Mouse (Mus musculus): ENCODE data around the gene Gsta3. TPM values are rescaled to one million over a fixed set of nuclear protein-coding genes. Genes with fewer than 3 reads are reported as not detected.
"Not testable (repeated sequence)": the region's sequence is repeated elsewhere in the genome, so short reads cannot be mapped to it uniquely, and the experiment has no call there.

Gene Gsta3
- total RNA-seq, 2 experiments from 2014 or later: 0.52 to 2.4 TPM

DNA sequence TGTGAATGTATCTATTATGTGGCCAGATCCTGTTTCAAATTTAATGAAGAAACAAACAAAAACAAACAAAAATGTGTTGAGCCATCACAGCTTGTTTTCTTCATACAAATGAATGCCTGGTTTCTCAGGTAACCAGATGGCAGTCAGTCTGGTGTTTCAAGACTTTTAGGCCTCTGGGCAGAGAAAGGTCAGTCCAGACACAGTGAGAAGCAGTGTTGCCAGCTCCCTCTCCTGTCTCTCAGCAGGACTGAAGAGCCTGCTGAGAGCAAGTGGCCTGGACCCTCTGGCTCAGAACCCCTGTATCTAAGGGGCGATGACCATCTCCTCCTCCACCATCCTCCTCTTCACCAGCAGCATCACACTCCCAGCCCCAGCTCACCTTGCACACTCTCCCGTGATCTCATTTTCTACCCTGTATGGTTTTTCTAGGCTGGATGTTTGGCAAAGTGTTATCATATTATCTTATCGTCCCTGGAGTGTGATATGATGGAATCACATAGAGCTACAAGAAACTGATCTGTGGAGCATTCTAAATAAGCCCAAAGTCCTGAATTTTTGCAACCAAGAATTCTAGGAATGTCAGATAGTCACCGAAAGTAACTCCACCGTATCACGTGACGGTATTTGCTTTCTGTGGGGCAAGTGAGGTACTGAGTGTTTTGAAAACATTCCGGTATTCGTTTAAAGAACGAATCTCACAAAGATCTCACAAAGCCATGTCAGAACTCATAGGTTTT is 12.3 kb downstream of the Gsta3 start:
- intact Hi-C loops (cut with DNase I): no loop called here
- DNase-seq (ENCODE audit: low spot score in 2 of 2): no peak

GRCm38 (mm10) chr1:21253303-21253650 is 12.9 kb downstream of the Gsta3 start:
- intact Hi-C loops (cut with DNase I): no loop called here
- DNase-seq (ENCODE audit: low spot score in 2 of 2): no peak

DNA sequence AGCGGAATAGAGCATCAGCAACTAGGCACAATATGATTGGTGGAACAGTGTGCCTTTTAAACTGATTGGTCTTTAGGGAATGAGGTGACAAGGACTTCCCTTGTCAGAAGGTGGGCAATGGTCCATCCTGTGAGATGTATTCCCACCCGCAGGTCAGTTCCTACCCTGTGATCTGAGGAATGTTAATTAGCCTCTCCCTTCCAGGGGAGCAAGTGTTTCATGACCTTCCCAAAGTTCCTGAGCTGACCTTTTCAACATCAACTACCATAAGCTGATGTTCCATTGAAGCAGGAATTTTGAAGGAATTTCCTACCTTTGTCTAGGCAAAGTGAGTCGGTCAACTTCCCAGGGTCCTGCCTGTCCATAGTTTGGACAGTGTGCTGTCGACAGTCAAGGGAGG is 13.5 kb downstream of the Gsta3 start:
- no peak for DNase-seq (ENCODE audit: low spot score in 2 of 2)
- intact Hi-C loops (cut with DNase I): no loop called here

DNA sequence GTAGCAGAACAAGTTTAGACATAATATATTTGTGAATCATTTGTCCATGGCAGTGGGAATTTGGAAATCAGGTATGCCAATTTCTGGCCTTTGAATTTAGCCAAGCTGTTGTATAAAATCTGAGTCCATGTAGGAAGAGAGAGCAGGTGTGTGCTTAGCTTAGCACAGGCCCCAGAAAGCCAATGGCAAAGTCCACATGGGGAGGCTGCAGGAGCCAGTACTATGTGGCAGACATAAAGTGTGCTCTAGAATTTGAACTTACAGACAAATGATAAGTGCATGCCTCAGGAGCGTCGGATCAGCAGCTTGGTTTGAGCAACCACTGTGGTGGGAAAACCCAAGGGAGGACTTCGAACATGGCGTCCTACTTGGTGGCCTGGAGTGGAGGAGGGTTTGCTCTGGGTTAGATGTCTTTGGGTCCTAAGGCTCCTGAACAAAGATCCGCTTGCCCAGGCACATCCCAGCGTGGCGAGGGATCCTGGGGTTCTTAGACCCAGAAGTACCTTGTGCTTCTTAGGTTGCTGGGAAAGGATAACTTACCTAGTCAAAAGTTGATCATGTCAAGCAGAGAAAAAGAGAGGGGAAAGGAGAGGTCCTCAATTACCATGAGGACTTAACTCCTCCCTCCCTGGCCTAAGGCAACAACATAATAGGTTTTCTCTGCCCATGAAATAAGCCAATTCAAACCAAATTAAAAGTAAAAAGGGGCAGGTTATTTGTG is 15.4 kb downstream of the Gsta3 start:
- DNase-seq (ENCODE audit: low spot score in 2 of 2): no peak
- intact Hi-C loops (cut with DNase I): no loop called here

DNA sequence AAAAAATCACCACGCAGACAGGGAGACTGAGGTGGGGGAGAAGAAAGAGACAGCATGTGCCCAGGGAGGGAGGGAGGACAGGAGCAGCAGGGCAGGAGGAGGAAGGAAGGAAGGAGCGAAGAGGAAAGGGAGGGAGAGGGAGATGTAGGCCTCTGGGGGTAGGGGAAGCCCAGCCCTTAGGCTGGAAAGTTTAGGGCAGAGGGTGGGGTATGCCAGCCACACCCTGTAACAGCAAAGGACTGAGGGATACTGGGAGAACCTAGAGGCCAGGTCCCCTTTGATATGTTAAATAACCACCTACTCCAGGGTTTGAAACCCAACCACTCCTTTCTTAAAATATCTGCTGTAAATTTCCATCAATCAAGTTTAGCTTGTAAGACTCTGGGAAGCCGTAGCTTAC is 16.0 kb downstream of the Gsta3 start:
- no peak for DNase-seq (ENCODE audit: low spot score in 2 of 2)
- intact Hi-C loops (cut with DNase I): no loop called here

- intact Hi-C loops (cut with DNase I): no loop called here
These were observed 16.5 kb downstream of the Gsta3 start for GRCm38 (mm10) chr1:21256871-21257270.

DNA sequence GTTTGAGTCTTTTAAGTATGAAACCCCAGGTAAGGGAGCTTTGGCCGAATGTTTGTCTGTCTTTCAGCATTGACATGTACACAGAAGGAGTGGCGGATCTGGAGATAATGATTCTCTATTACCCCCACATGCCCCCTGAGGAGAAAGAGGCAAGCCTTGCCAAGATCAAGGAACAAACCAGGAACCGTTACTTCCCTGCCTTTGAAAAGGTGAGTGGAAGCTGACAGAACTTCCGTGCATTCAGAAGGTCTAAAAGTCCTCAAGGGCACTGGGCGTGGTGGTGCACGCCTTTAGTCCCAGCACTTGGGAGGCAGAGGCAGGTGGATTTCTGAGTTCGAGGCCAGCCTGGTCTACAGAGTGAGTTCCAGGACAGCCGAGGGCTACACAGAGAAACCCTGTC is 19.6 kb downstream of the Gsta3 start:
- DNase-seq (ENCODE audit: low spot score in 2 of 2); intact Hi-C loops (cut with DNase I): not testable (repeated sequence)

More at GRCm38 (mm10) chr1:21256871-21257270, 16.5 kb downstream of the Gsta3 start:
- no peak for DNase-seq (ENCODE audit: low spot score in 2 of 2)

DNA sequence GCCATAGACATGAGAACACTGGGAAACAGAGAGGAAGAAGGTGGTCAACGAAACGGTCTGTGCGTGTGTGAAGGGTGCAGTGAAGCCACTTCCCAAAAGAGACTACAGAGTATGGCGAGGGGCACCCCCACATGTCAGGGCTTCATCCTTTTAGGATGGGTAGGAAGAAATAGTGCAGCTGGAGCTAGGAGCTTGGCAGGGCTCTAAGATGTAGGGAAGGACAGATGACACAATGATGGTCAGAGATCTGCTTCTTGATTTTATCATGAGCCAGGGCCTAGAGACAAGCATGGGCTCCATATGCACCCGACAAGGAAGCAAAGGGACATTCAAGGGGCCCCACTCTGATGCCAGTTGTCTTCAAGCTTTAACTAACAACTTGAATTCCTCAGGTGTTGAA is 22.0 kb downstream of the Gsta3 start:
- DNase-seq (ENCODE audit: low spot score in 2 of 2): no peak

GRCm38 (mm10) chr1:21263986-21264385 is 23.6 kb downstream of the Gsta3 start:
- DNase-seq (ENCODE audit: low spot score in 2 of 2): no peak

More for the DNA sequence above, 22.0 kb downstream of the Gsta3 start:
- intact Hi-C loops (cut with DNase I): no loop called here

DNA sequence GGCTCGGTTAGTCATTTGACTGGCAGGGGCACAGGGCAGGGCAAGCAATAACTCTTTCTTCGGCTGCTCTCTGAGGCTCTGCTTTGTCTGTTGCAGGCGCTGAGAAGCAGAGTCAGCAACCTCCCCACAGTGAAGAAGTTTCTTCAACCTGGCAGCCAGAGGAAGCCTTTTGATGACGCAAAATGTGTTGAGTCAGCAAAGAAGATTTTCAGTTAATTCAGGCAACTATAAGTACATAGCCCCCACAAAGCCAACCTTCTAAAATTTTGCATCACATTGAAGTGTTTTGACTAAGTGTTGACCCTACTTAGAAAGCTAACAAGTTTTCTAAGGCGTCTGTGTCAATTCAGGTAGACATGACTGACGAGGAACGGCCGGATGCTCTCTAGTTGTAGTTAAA is 24.4 kb downstream of the Gsta3 start:
- no peak for DNase-seq (ENCODE audit: low spot score in 2 of 2)
- intact Hi-C loops (cut with DNase I): no loop called here

More at GRCm38 (mm10) chr1:21263986-21264385, 23.6 kb downstream of the Gsta3 start:
- intact Hi-C loops (cut with DNase I): no loop called here

DNA sequence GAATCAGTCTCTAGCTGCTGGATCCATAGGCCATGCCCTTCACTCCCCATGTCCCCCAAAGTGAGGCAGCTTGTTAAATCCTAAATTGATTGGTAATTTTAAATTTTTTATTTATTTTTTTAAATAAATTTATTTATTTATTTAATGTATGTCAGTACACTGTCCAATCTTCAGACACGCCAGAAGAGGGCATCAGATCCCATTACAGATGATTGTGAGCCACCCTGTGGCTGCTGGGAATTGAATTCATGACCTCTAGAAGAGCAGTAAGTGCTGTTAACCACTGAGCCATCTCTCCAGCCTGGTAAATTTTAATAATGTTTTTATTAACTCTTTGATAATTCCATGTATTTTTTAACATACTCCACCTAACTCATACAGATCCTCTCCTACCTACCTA is 26.4 kb downstream of the Gsta3 start:
- DNase-seq (ENCODE audit: low spot score in 2 of 2): no peak
- intact Hi-C loops (cut with DNase I): no loop called here

DNA sequence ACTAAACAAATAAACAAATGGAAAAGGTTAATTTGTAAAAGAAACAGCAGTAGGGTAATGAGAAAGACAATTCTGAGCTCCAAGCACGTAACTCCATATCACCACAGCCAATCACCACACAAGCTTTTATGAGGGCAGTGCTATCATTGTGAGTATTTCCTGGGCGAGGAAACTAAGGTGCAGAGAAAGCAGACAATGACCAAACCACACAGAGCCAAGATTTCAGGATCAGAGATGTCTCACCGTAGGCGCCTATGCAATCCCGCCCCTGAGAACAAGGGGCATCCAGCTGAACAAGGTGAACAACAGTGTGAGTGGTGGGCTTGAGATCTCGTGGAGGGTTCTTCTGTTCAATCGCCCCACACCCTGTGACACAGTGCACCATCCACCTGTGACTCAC is 27.1 kb downstream of the Gsta3 start:
- DNase-seq (ENCODE audit: low spot score in 2 of 2); intact Hi-C loops (cut with DNase I): not testable (repeated sequence)

GRCm38 (mm10) chr1:21271343-21272055 is 31.1 kb downstream of the Gsta3 start:
- intact Hi-C loops (cut with DNase I): loop anchor here (1.0 to 10.0 kb wide), 3 partner anchors 53 to 104 kb away; partner anchors contain the start of genes Khdc1a and Tmem14a
- DNase-seq (ENCODE audit: low spot score in 2 of 2): peak; percentile 57 to 68

- DNase-seq (ENCODE audit: low spot score in 2 of 2): peak; percentile 15 to 18
- intact Hi-C loops (cut with DNase I): loop anchor here (5.0 to 10.0 kb wide), 2 partner anchors 73 to 105 kb away; partner anchors contain the start of gene Khdc1a
These were observed 31.7 kb downstream of the Gsta3 start for GRCm38 (mm10) chr1:21272056-21272431.

DNA sequence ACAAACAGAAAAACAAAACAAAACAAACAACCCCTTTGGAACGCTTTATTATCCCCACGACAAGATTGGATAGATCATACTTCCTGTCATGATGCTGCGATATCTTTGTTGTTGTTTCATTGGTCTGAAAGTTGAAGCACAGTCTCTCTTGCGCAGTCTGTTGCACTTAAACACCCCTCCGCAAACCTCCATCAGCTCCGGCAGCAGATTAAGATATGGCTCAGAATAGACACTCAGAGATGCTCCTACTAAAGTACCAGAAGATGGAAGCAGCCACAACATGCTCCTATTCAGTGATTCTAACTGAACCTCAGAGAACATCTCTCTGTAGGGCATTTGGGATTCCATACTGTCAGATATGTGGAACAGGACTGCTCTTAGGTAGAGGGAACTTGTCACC is 32.7 kb downstream of the Gsta3 start:
- DNase-seq (ENCODE audit: low spot score in 2 of 2): no peak
- intact Hi-C loops (cut with DNase I): loop anchor here (5.0 to 10.0 kb wide), 2 partner anchors 72 to 106 kb away; partner anchors contain the start of gene Khdc1a

DNA sequence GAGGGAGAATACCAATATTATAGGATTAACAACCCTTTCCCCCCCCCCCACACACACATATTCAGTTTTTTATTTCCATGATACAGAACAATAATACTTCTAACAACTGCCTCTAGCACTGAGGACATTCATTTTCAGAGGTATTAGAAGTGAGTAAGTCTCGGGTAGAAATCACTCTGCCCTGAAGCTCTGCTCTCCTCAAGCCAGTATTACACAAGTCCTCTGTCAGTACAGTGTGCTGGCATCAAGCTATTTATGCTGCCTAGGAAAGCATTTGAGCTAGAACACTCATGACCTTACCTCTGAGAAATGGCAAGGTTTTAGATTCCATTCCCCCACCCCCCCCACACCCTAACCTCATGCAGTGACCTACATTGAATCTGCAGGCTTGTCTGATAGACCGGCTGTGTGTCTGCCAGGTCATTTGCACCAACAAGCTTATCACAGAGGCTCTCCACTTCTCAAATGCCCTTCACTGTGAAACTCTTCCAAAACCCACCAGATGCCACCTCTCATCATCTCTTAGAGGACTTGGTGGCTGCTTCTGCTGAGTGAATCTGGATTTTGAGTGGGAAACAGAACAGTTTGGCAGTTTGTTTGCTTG is 34.1 kb downstream of the Gsta3 start:
- no peak for DNase-seq (ENCODE audit: low spot score in 2 of 2)

DNA sequence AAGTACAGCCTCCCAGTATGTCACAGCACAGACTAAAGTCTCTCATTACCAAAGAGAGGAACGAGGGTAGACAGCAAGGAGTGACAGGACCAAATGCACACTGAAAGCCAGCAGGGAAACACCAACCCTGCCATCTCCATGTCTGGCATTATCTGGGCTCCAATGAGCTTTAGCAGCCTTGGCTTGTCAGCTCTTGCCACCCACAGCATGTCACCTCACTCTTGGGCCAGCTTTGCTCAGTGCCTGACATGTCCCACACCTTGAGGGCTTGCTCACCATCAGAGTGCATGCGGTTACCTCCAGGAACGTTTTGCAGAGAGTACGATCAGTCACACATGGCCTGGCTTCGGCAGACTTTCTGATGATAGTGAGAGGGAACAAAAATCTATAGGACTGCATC is 35.0 kb downstream of the Gsta3 start:
- not testable (repeated sequence) for DNase-seq (ENCODE audit: low spot score in 2 of 2)
- intact Hi-C loops (cut with DNase I): loop anchor here (10.0 kb wide), 1 partner anchor 69 kb away; the partner anchor contains the start of gene Khdc1a

More for the DNA sequence above, 34.1 kb downstream of the Gsta3 start:
- intact Hi-C loops (cut with DNase I): loop anchor here (5.0 to 10.0 kb wide), 2 partner anchors 70 to 107 kb away; partner anchors contain the start of gene Khdc1a

- not testable (repeated sequence) for DNase-seq (ENCODE audit: low spot score in 2 of 2)
- intact Hi-C loops (cut with DNase I): loop anchor here (10.0 kb wide), 1 partner anchor 69 kb away; the partner anchor contains the start of gene Khdc1a
These were observed 35.8 kb downstream of the Gsta3 start for GRCm38 (mm10) chr1:21276158-21276557.

DNA sequence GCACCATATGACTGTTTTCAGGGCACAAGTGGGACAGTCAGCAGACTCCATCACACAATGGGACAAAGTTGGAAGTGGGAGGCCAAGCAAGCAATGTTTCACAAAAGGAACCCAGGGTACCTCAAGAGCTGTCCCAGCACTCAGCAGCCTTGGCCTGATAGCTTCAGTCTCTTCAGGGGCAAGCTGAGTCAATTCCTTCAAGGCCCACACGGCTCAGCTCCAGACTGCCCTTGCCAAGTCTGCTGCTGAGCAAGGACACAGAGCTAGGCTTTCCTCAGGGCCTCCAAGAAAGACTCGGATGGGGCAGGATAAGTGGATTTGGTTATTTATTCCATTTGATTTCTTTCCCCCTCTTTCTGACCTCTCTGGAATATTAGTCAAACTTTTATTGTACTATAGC is 39.9 kb downstream of the Gsta3 start:
- no peak for DNase-seq (ENCODE audit: low spot score in 2 of 2)
- intact Hi-C loops (cut with DNase I): no loop called here

DNA sequence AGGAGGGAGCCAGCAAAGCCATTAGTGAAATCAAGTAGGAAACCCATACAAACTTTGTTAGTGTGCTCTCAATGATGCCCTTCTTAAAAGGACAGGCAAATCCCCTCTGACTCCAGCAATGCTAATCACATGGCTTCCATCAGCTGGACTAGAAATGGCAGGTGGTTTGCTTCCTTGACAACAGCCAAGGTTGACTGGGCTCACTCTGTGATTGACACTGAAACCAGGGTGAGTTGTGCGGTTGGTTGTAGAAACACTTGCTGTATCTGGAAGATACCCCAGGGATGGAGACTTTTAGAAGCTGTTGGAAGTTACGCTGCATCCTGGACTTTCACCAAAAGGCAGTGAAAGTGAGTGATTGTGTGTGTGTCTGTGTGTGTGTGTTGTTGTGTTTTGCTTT is 44.3 kb downstream of the Gsta3 start:
- intact Hi-C loops (cut with DNase I); DNase-seq (ENCODE audit: low spot score in 2 of 2): not testable (repeated sequence)

All from left cerebral cortex, postnatal 36 days (tissue).